Mouse (Mus musculus) liver, postnatal 0 days (tissue): ENCODE measurements around the gene Pxylp1.

Source experiments
- CTCF ChIP-seq: sonication (generic); IDR thresholded peaks from 2 replicates; pipeline ENCODE4 v1.5.1; 2016; ENCODE audit warnings: antibody characterized with exemption, low read depth
- EP300 ChIP-seq: IDR thresholded peaks from 2 replicates; pipeline ENCODE4 v1.6.1; 2016; ENCODE audit warnings: antibody characterized with exemption, low read depth, mild to moderate bottlenecking

DNA sequence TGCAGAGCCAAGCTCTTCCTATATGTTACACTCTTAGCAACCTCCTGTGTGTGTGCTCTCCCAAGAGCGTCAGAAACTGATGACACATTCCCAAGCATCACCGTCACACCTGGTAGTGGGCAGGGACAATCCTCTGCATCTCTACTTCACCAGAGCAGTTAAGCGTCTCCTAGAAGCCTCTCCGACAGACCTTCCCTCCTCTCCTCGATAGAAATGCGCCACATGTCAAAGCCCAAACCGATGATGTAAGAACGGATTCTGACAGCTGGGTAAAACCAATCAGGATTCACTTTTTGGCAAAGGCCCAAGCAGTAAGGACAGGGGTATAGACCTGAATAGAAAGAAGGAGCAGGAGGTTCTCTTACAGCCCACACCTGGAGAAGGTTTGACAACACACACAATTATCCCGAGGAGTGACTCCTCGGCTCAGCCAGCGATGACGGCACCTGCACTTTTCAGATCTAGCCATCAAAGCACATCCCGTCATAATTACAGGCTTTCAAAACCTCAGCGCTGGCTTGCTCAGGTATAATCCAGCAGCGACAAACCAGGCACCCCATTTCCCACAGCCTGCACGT, 26.9 kb downstream of the Pxylp1 start:
- TF ChIP-seq CTCF (no peak), EP300 (no peak)
